Mouse (Mus musculus) kidney, embryonic 16.5 days (tissue): ENCODE results near the gene Sumo2. TPM values are rescaled to one million over a fixed set of nuclear protein-coding genes. Genes with fewer than 3 reads are reported as not detected.
"Not testable (repeated sequence)": the region's sequence is repeated elsewhere in the genome, so short reads cannot be mapped to it uniquely, and the experiment has no call there.

Experiments
- ATAC-seq: fragments of 200-750 bp; cut with Nextera tagmentation; 2 replicates; pipeline ENCODE4 v1.8.0; 2017; ENCODE audit warnings: moderate TSS enrichment; ENCODE audit not compliant: low FRiP score, low TSS enrichment
- H3K27ac ChIP-seq: fragments of 300-500 bp; sonication (generic); 2 replicates; pipeline ENCODE4 v1.5.1; 2014; ENCODE audit warnings: low read length
- H3K27me3 ChIP-seq: fragments of 300-500 bp; sonication (generic); 2 replicates; pipeline ENCODE4 v1.6.1; 2014; ENCODE audit warnings: low read length, control low read depth, mixed read lengths; ENCODE audit not compliant: insufficient read depth
- H3K36me3 ChIP-seq: fragments of 300-500 bp; sonication (generic); 2 replicates; pipeline ENCODE4 v1.6.1; 2014; ENCODE audit warnings: low read length, control low read depth, mixed read lengths; ENCODE audit not compliant: insufficient read depth
- H3K4me1 ChIP-seq: fragments of 300-500 bp; sonication (generic); 2 replicates; pipeline ENCODE4 v1.6.1; 2014; ENCODE audit warnings: low read length, control low read depth, mixed read lengths; ENCODE audit not compliant: insufficient read depth
- H3K4me2 ChIP-seq: fragments of 300-500 bp; sonication (generic); replicated peaks from 2 replicates; pipeline ENCODE4 v1.6.1; 2014; ENCODE audit warnings: low read depth, low read length
- H3K4me3 ChIP-seq: fragments of 300-500 bp; sonication (generic); 2 replicates; pipeline ENCODE4 v1.5.1; 2014; ENCODE audit warnings: mild to moderate bottlenecking, low read length
- H3K9ac ChIP-seq: fragments of 300-500 bp; sonication (generic); replicated peaks from 2 replicates; pipeline ENCODE4 v1.6.1; 2014; ENCODE audit warnings: low read length
- H3K9me3 ChIP-seq: fragments of 300-500 bp; sonication (generic); 2 replicates; pipeline ENCODE4 v1.6.1; 2016; ENCODE audit warnings: low read length, control low read depth
- WGBS: fragments of 180-500 bp; shearing (Covaris S2); extraction: QIAGEN DNeasy Blood & Tissue Kit; methylation state at CpG from one replicate; pipeline ENCODE4 v1.1.7; 2014; 5-methylcytosine and 5-hydroxymethylcytosine counted together
- polyA plus RNA-seq: library from polyadenylated mRNA; unstranded; fragments of >200 nt; fragmentation: Nextera tagmentation; extraction: Ambion mirVana; gene quantifications from 2 replicates; pipeline ENCODE4 v1.2.1, GENCODE M21; 2015

The Sumo2 gene
- polyA plus RNA-seq, 1 experiment from 2014 or later, result 944 TPM

DNA sequence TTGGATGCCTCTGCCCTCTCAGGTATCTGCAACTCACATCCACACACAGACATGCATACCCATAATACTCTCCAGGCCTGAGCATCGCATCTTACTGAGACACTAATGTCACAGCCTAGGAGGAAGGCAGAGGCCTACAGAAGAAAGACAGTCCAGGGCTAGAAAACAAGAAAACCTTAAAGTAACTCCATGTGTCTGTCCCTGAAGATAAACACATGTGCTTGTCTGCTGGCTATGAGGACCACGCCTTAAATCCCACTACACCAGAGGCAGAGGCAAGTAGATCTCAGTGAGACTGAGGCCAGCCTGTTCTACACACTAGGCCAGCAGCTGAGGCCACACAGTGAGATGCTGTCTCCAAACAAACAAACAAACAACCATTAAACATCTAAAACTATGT lies 25.0 kb downstream of the Sumo2 start:
- Histone ChIP-seq H3K36me3 (no peaks in the 10 kb centered on the region), H3K4me2 (peak overlapping the region; percentile 70), H3K4me3 (0 out of 2 replicates have a peak overlapping the region, but pooled peaks have one; percentile 97), H3K9ac (peak overlapping the region; percentile 98; the same call in 1 of the 2 replicates), H3K9me3 (no peaks in the 10 kb centered on the region), H3K4me1 (peaks cover 38% of the 10 kb centered on the region), H3K27ac (no peak overlapping the region), H3K27me3 (no peaks in the 10 kb centered on the region)
- ATAC-seq, result no peak
- WGBS, result 58% methylated on average over 2 of the region's 2 CpGs

DNA sequence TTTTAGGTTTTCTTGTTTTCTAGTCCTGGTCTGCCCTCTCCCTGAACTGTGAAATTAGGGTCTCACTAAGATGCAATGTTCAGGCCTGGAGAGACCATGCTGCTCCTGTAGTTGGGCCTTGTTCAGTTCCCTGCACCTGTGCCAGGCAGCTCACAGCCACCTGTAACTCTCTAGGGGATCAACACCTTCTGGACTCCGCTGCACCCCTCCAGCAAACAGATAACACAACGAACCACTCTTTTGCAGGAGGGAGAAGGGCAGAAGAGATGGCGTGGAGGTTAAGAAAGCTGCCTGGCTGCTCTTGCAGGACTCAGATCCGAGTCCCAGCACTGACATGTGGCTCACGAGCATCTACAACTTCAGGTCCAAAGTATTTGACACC lies 25.6 kb downstream of the Sumo2 start:
- Histone ChIP-seq H3K9ac (peak overlapping the region; percentile 98), H3K36me3 (no peaks in the 10 kb centered on the region), H3K4me3 (0 out of 2 replicates have a peak overlapping the region, but pooled peaks have one; percentile 0), H3K4me1 (peaks cover 38% of the 10 kb centered on the region), H3K4me2 (peak overlapping the region; percentile 23; the same call in 1 of the 2 replicates), H3K27ac (peak overlapping the region; percentile 69), H3K9me3 (no peaks in the 10 kb centered on the region), H3K27me3 (no peaks in the 10 kb centered on the region)
- 54% methylated on average over 5 of the region's 5 CpGs for WGBS
- ATAC-seq, result no peak

DNA sequence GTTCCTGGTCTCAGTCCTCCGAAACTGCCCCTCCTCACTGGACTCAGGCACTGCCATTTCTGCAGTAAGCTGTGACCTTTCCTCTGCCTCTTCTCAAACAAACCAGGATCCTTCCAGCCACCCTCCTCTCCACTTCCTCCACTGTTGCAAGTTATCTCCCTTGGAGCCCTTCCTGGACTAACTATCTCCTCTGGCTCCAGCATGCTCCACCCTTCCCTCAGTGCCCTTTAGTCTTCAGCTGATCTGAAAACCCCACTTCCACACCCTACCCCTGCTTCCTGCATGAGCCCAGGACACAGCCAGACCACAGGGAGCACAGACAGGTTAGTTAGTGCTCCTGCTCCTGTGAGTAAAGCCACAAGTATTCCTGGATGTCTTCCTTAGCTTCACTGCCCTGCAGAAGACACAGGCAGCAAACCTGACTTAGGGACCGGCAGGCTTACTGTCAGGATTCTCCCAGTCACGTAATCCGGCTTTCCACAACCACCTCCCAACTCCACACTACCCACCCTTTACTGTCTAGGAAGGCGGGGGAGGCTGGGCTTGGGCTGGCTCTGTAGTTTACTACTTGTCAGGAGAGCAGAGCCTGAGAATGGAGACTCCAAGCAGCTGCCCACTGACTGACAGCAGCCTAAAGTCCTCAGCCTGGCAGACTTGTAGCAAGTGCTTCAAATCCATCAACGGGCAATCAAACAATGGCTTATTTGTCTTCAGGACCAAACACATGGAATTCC lies 26.1 kb downstream of the Sumo2 start:
- H3K4me3 ChIP-seq, result 0 out of 2 replicates have a peak overlapping the region, but pooled peaks have one; percentile 0
- H3K4me2 ChIP-seq, result peak overlapping the region; percentile 23; the same call in 1 of the 2 replicates
- ATAC-seq, result no peak
- H3K9me3 ChIP-seq, result no peaks in the 10 kb centered on the region
- H3K9ac ChIP-seq, result peak overlapping the region; percentile 98
- no peaks in the 10 kb centered on the region for H3K27me3 ChIP-seq
- WGBS, result 37% methylated on average over 6 of the region's 6 CpGs
- H3K27ac ChIP-seq, result peak overlapping the region; percentile 69
- H3K36me3 ChIP-seq, result no peaks in the 10 kb centered on the region
- peaks cover 37% of the 10 kb centered on the region for H3K4me1 ChIP-seq

DNA sequence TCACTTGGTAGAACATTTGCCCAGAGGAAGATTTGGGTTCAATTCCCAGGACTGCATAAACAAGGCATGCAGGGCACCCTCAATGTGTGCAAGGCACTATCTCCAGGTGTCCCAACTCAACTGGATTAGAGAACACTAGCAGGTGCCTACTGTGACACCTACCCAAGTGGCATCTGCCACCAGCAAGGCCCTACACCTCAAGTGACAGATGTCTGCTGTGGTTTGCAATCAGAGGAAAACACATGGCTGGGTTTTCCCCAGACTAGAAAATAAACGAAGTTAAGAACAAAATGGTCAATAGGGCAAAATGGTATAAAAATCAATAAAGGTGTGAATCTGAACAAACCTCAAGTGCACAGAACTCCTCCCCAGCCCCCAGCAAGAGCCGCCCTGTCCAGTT lies 28.0 kb downstream of the Sumo2 start:
- Histone ChIP-seq H3K4me2 (no peak overlapping the region), H3K4me3 (no peak overlapping the region), H3K36me3 (no peaks in the 10 kb centered on the region; the same call in 1 of the 2 replicates), H3K4me1 (peaks cover 35% of the 10 kb centered on the region), H3K9ac (no peak overlapping the region), H3K27me3 (no peaks in the 10 kb centered on the region), H3K9me3 (no peaks in the 10 kb centered on the region), H3K27ac (no peak overlapping the region)
- no peak for ATAC-seq
- 89% methylated on average over 2 of the region's 2 CpGs for WGBS

DNA sequence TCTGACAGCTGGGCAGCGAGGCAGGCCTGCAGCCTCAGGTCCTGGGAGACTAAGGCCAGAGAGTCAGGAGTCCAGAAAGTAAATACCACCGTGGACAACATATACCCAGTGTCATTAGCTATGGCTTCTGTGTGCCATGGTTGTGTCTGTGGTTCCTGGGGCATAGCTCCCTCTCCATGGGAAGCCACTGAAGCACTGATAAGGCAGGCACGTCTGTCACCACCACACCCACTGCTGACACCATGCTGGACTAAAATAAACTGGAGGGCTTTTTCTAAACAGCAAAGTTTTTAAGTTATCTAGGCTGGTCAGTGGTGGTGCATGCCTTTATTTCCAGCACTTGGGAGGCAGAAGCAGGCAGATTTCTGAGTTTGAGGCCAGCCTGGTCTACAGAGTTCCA lies 29.5 kb downstream of the Sumo2 start:
- Histone ChIP-seq H3K4me1 (peaks cover 24% of the 10 kb centered on the region), H3K27ac (no peak overlapping the region), H3K9ac (no peak overlapping the region), H3K4me2 (no peak overlapping the region), H3K9me3 (no peaks in the 10 kb centered on the region), H3K36me3 (peaks cover 11% of the 10 kb centered on the region), H3K4me3 (no peak overlapping the region), H3K27me3 (no peaks in the 10 kb centered on the region)
- ATAC-seq, result no peak
- 73% methylated on average over 3 of the region's 3 CpGs for WGBS

DNA sequence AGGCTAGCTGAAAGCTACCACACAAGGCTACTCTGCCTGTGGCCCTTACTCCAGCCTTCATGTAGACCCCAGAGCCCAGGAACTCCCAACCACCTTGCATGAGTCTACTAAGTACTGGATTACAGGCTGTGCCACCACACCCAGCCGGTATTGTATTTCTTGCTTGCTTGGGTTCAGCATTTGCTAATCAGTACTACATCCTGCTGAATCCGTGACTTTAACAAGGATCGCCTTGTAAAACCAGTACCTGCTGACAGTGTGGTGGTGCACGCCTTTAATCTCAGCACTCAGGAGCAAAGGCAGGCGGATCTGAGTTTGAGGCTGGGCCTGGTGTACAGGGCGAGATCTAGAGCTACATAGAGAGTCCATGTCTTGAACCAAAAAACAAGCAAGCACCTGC lies 33.4 kb downstream of the Sumo2 start:
- H3K4me2 ChIP-seq, result no peak overlapping the region
- no peak for ATAC-seq
- H3K27ac ChIP-seq, result no peak overlapping the region
- no peaks in the 10 kb centered on the region for H3K4me1 ChIP-seq
- no peaks in the 10 kb centered on the region for H3K9me3 ChIP-seq
- H3K4me3 ChIP-seq, result no peak overlapping the region
- WGBS, result 94% methylated on average over 6 of the region's 6 CpGs
- H3K36me3 ChIP-seq, result peaks cover 45% of the 10 kb centered on the region
- H3K27me3 ChIP-seq, result no peaks in the 10 kb centered on the region
- no peak overlapping the region for H3K9ac ChIP-seq

DNA sequence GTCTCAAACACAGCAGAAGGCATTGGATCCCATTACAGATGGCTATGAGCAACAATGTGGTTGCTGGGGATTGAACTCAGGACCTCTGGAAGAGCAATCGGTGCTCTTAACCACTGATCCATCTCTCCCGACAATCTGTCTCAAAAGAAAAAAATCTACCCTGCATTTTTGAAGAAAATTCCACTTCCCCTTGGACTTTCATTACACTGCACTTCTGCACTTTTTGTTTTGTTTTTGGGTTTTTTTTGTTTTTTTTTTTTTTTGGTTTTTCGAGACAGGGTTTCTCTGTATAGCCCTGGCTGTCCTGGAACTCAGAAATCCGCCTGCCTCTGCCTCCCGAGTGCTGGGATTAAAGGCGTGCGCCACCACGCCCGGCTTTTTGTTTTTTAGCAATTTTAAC lies 39.5 kb downstream of the Sumo2 start:
- H3K36me3 ChIP-seq, result peaks cover 43% of the 10 kb centered on the region
- 91% methylated on average over 9 of the region's 9 CpGs for WGBS

DNA sequence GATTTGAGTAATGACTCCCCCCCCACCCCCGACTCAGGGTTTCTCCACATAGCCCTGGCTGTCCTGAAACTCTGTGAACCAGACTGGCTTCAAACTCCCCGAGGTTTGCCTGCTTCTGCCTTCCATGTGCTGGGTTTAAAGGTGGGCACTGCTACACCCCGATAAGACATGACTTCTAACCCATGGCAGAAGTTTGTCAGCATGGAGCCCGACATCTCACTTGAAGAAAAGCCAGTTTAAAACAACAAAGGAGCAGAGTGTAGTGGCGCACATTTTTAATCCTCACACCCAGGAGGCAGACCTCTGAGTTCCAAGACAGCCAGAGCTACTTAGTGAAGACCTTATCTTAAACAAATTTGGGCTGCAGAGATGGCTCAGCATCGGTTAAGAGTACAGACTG lies 43.7 kb downstream of the Sumo2 start:
- WGBS, result 36% methylated on average over 6 of the region's 6 CpGs
- H3K9ac ChIP-seq, result peak overlapping the region; percentile 75
- H3K36me3 ChIP-seq, result peaks cover 12% of the 10 kb centered on the region
- ATAC-seq, result no peak
- peak overlapping the region; percentile 77 for H3K4me3 ChIP-seq
- no peak overlapping the region for H3K27ac ChIP-seq
- H3K27me3 ChIP-seq, result no peaks in the 10 kb centered on the region
- H3K9me3 ChIP-seq, result no peaks in the 10 kb centered on the region
- peaks cover 13% of the 10 kb centered on the region for H3K4me1 ChIP-seq
- H3K4me2 ChIP-seq, result peak overlapping the region; percentile 88

More for the DNA sequence above, 39.5 kb downstream of the Sumo2 start:
- H3K27me3 ChIP-seq, H3K9ac ChIP-seq, H3K27ac ChIP-seq, ATAC-seq, H3K4me1 ChIP-seq, H3K4me2 ChIP-seq, H3K9me3 ChIP-seq, H3K4me3 ChIP-seq: not testable (repeated sequence)

DNA sequence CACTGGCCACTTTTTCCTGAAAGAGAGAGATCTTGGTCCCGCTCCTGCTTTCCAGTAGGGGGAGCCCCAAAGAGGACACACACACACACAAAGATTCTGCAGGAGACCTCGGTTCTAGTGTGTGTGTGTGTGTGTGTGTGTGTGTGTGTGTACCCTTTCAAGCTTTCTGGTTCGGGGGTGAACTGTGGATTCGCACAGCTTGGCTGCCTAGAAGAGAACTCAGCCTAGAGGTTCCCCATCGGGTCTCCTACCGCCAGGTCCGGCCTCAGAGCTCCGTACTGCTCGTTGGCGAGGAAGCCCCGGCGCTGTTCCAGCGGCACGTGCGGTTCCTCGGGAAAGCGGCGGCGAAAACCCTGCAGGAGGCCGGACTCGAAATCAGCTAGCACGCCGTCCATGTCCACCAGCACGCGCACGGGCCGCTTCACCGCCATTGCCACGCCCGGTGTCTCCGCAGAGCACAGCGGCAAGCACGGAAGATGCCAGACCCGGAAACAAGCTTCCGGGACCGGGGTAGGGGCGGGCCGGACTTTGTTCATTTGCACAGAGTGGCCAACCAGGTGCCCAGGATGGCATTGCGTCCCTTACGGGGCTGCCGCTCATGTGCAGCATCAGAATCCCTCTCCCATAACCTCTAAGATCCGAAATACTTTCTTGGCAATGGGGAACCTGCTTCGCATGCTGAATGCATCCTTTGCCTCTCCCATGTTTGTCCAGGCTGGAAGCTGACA lies 44.6 kb downstream of the Sumo2 start, which contains the start of gene Nt5c:
Gene Nt5c (minus strand): TSS at position 507 of the 728 bp plus-strand sequence.
- Histone ChIP-seq H3K9ac (peak within 1 kb of the TSS; percentile 75), H3K4me3 (peak within 1 kb of the TSS; percentile 77), H3K4me1 (peaks cover 13% of the 10 kb centered on the region), H3K27me3 (no peaks in the 10 kb centered on the region), H3K27ac (peak within 1 kb of the TSS; percentile 82), H3K4me2 (peak within 1 kb of the TSS; percentile 88), H3K36me3 (peaks cover 4% of the 10 kb centered on the region; the same call in 1 of the 2 replicates), H3K9me3 (no peaks in the 10 kb centered on the region)
- WGBS, result 0% methylated on average over 43 of the region's 43 CpGs
- ATAC-seq, result peak; percentile 92
